Mouse (Mus musculus): ENCODE results near the gene Gdpd3.

GRCm38 (mm10) chr7:126818818-126819217 lies 52.7 kb downstream of the Gdpd3 start:
- TF ChIP-seq POLR2A (IDR thresholded peaks at IDR 0.05; ENCODE audit: borderline replicate concordance, extremely low read depth, insufficient read depth, insufficient read length, poor library complexity, severe bottlenecking) (no peak), CTCF (IDR thresholded peaks at IDR 0.05; ENCODE audit: borderline replicate concordance, extremely low read depth, insufficient read depth, insufficient read length) (peak; percentile 14; the same call in 1 of the 2 replicates)
